Mouse (Mus musculus) liver, embryonic 12.5 days (tissue): ENCODE data around the gene Hydin. TPM values are rescaled to one million over a fixed set of nuclear protein-coding genes. Genes with fewer than 3 reads are reported as not detected.

ENCODE experiments used
- ATAC-seq: fragments of 200-750 bp; cut with Nextera tagmentation; 2 replicates; pipeline ENCODE4 v1.8.0; 2017; ENCODE audit warnings: moderate number of reproducible peaks, mild to moderate bottlenecking, moderate library complexity
- H3K27ac ChIP-seq: fragments of 300-500 bp; sonication (generic); 2 replicates; pipeline ENCODE4 v1.5.1; 2016; ENCODE audit warnings: mild to moderate bottlenecking
- H3K27me3 ChIP-seq: fragments of 300-500 bp; sonication (generic); replicated peaks from 2 replicates; pipeline ENCODE4 v1.6.1; 2016; ENCODE audit warnings: mild to moderate bottlenecking, moderate library complexity
- H3K36me3 ChIP-seq: fragments of 300-500 bp; sonication (generic); 2 replicates; pipeline ENCODE4 v1.6.1; 2016; ENCODE audit warnings: mild to moderate bottlenecking, moderate library complexity
- H3K4me1 ChIP-seq: fragments of 300-500 bp; sonication (generic); 2 replicates; pipeline ENCODE4 v1.6.1; 2016
- H3K4me2 ChIP-seq: fragments of 300-500 bp; sonication (generic); 2 replicates; pipeline ENCODE4 v1.6.1; 2016; ENCODE audit warnings: mild to moderate bottlenecking, moderate library complexity
- H3K4me3 ChIP-seq: fragments of 300-500 bp; sonication (generic); 2 replicates; pipeline ENCODE4 v1.5.1; 2016; ENCODE audit warnings: mild to moderate bottlenecking, moderate library complexity
- H3K9ac ChIP-seq: fragments of 300-500 bp; sonication (generic); 2 replicates; pipeline ENCODE4 v1.6.1; 2016; ENCODE audit warnings: mild to moderate bottlenecking, moderate library complexity
- H3K9me3 ChIP-seq: fragments of 300-500 bp; sonication (generic); replicated peaks from 2 replicates; pipeline ENCODE4 v1.6.1; 2016; ENCODE audit warnings: mild to moderate bottlenecking, moderate library complexity
- WGBS: fragments of 180-500 bp; shearing (Covaris S2); methylation state at CpG from one replicate; pipeline ENCODE4 v1.1.7; 2016; ENCODE audit not compliant: insufficient replicate concordance; 5-methylcytosine and 5-hydroxymethylcytosine counted together
- polyA plus RNA-seq: library from polyadenylated mRNA; unstranded; fragments of >200 nt; fragmentation: Nextera tagmentation; extraction: Ambion mirVana; gene quantifications from 2 replicates; pipeline ENCODE4 v1.2.1, GENCODE M21; 2016

Hydin gene
- polyA plus RNA-seq, 1 experiment from 2014 or later = 0.06 TPM

GRCm38 (mm10) chr8:110462627-110463208, 195.9 kb downstream of the Hydin start:
- Histone ChIP-seq H3K9me3 (no peaks in the 10 kb centered on the region), H3K27ac (no peak overlapping the region), H3K4me2 (no peak overlapping the region), H3K36me3 (no peaks in the 10 kb centered on the region), H3K4me1 (no peaks in the 10 kb centered on the region), H3K27me3 (no peaks in the 10 kb centered on the region), H3K4me3 (no peak overlapping the region), H3K9ac (no peak overlapping the region)
- no peak for ATAC-seq
- WGBS = 78% methylated on average over 10 of the region's 10 CpGs

GRCm38 (mm10) chr8:110463773-110464460, 197.1 kb downstream of the Hydin start:
- no peak overlapping the region for H3K27ac ChIP-seq
- no peaks in the 10 kb centered on the region for H3K9me3 ChIP-seq
- H3K9ac ChIP-seq = no peak overlapping the region
- no peaks in the 10 kb centered on the region for H3K4me1 ChIP-seq
- H3K36me3 ChIP-seq = no peaks in the 10 kb centered on the region
- H3K4me2 ChIP-seq = no peak overlapping the region
- no peak overlapping the region for H3K4me3 ChIP-seq
- no peak for ATAC-seq
- WGBS = 65% methylated on average over 10 of the region's 10 CpGs
- H3K27me3 ChIP-seq = no peaks in the 10 kb centered on the region

- WGBS = 74% methylated on average over 9 of the region's 9 CpGs
- H3K36me3 ChIP-seq = no peaks in the 10 kb centered on the region
- no peaks in the 10 kb centered on the region for H3K27me3 ChIP-seq
- no peaks in the 10 kb centered on the region for H3K4me1 ChIP-seq
- no peak overlapping the region for H3K4me2 ChIP-seq
- H3K9ac ChIP-seq = no peak overlapping the region
- ATAC-seq = no peak
- H3K27ac ChIP-seq = no peak overlapping the region
- no peaks in the 10 kb centered on the region for H3K9me3 ChIP-seq
- no peak overlapping the region for H3K4me3 ChIP-seq
Measured at GRCm38 (mm10) chr8:110465606-110466005, 198.8 kb downstream of the Hydin start.

GRCm38 (mm10) chr8:110477256-110477655, 210.5 kb downstream of the Hydin start:
- H3K9ac ChIP-seq = no peak overlapping the region
- no peak overlapping the region for H3K4me3 ChIP-seq
- H3K27me3 ChIP-seq = no peaks in the 10 kb centered on the region
- H3K36me3 ChIP-seq = no peaks in the 10 kb centered on the region
- ATAC-seq = no peak
- WGBS = 55% methylated on average over 6 of the region's 6 CpGs
- H3K4me2 ChIP-seq = no peak overlapping the region
- no peaks in the 10 kb centered on the region for H3K4me1 ChIP-seq
- no peak overlapping the region for H3K27ac ChIP-seq
- no peaks in the 10 kb centered on the region for H3K9me3 ChIP-seq

GRCm38 (mm10) chr8:110478576-110478975, 211.8 kb downstream of the Hydin start:
- no peak overlapping the region for H3K4me2 ChIP-seq
- no peaks in the 10 kb centered on the region for H3K9me3 ChIP-seq
- H3K27ac ChIP-seq = no peak overlapping the region
- no peaks in the 10 kb centered on the region for H3K27me3 ChIP-seq
- 45% methylated on average over 6 of the region's 6 CpGs for WGBS
- no peak overlapping the region for H3K9ac ChIP-seq
- ATAC-seq = no peak
- no peaks in the 10 kb centered on the region for H3K4me1 ChIP-seq
- no peak overlapping the region for H3K4me3 ChIP-seq
- no peaks in the 10 kb centered on the region for H3K36me3 ChIP-seq

- Histone ChIP-seq H3K4me3 (no peak overlapping the region), H3K27me3 (no peaks in the 10 kb centered on the region), H3K27ac (no peak overlapping the region), H3K36me3 (no peaks in the 10 kb centered on the region), H3K9me3 (no peaks in the 10 kb centered on the region), H3K4me2 (no peak overlapping the region), H3K4me1 (no peaks in the 10 kb centered on the region), H3K9ac (no peak overlapping the region)
- ATAC-seq = no peak
- 52% methylated on average over 12 of the region's 12 CpGs for WGBS
Measured at GRCm38 (mm10) chr8:110479401-110479800, 212.6 kb downstream of the Hydin start.

- Histone ChIP-seq H3K9me3 (no peaks in the 10 kb centered on the region), H3K27me3 (no peaks in the 10 kb centered on the region), H3K4me2 (no peak overlapping the region), H3K27ac (no peak overlapping the region), H3K36me3 (no peaks in the 10 kb centered on the region), H3K9ac (no peak overlapping the region), H3K4me3 (no peak overlapping the region), H3K4me1 (no peaks in the 10 kb centered on the region)
- 25% methylated on average over 3 of the region's 3 CpGs for WGBS
- ATAC-seq = no peak
Measured at GRCm38 (mm10) chr8:110482275-110482674, 215.5 kb downstream of the Hydin start.

GRCm38 (mm10) chr8:110485234-110485633, 218.5 kb downstream of the Hydin start:
- no peak for ATAC-seq
- no peak overlapping the region for H3K4me3 ChIP-seq
- H3K9me3 ChIP-seq = peaks cover 6% of the 10 kb centered on the region; the same call in 1 of the 2 replicates
- WGBS = 81% methylated on average over 13 of the region's 13 CpGs
- no peaks in the 10 kb centered on the region for H3K36me3 ChIP-seq
- H3K27ac ChIP-seq = no peak overlapping the region
- no peak overlapping the region for H3K4me2 ChIP-seq
- H3K4me1 ChIP-seq = no peaks in the 10 kb centered on the region
- H3K9ac ChIP-seq = no peak overlapping the region
- H3K27me3 ChIP-seq = no peaks in the 10 kb centered on the region

GRCm38 (mm10) chr8:110486020-110486419, 219.2 kb downstream of the Hydin start:
- ATAC-seq = no peak
- Histone ChIP-seq H3K36me3 (no peaks in the 10 kb centered on the region), H3K9me3 (peaks cover 6% of the 10 kb centered on the region; the same call in 1 of the 2 replicates), H3K9ac (no peak overlapping the region), H3K4me1 (no peaks in the 10 kb centered on the region), H3K4me3 (no peak overlapping the region), H3K27ac (no peak overlapping the region), H3K27me3 (no peaks in the 10 kb centered on the region), H3K4me2 (no peak overlapping the region)
- WGBS = 64% methylated on average over 13 of the region's 13 CpGs

GRCm38 (mm10) chr8:110487644-110488043, 220.9 kb downstream of the Hydin start:
- no peak overlapping the region for H3K9ac ChIP-seq
- WGBS = 85% methylated on average over 6 of the region's 6 CpGs

GRCm38 (mm10) chr8:110489344-110489743, 222.6 kb downstream of the Hydin start:
- no peak overlapping the region for H3K9ac ChIP-seq
- WGBS = 64% methylated on average over 4 of the region's 4 CpGs
- no peak for ATAC-seq

More at GRCm38 (mm10) chr8:110487644-110488043, 220.9 kb downstream of the Hydin start:
- H3K27me3 ChIP-seq = no peaks in the 10 kb centered on the region
- no peaks in the 10 kb centered on the region for H3K4me1 ChIP-seq
- H3K9me3 ChIP-seq = peaks cover 6% of the 10 kb centered on the region; the same call in 1 of the 2 replicates
- no peaks in the 10 kb centered on the region for H3K36me3 ChIP-seq
- H3K4me2 ChIP-seq = no peak overlapping the region
- no peak for ATAC-seq
- no peak overlapping the region for H3K4me3 ChIP-seq
- H3K27ac ChIP-seq = no peak overlapping the region

GRCm38 (mm10) chr8:110491118-110491517, 224.3 kb downstream of the Hydin start:
- Histone ChIP-seq H3K9me3 (peaks cover 6% of the 10 kb centered on the region; the same call in 1 of the 2 replicates), H3K36me3 (no peaks in the 10 kb centered on the region), H3K27me3 (no peaks in the 10 kb centered on the region), H3K9ac (no peak overlapping the region), H3K4me2 (no peak overlapping the region), H3K27ac (no peak overlapping the region), H3K4me1 (no peaks in the 10 kb centered on the region), H3K4me3 (no peak overlapping the region)
- 70% methylated on average over 5 of the region's 5 CpGs for WGBS
- no peak for ATAC-seq

More at GRCm38 (mm10) chr8:110489344-110489743, 222.6 kb downstream of the Hydin start:
- H3K4me2 ChIP-seq = no peak overlapping the region
- peaks cover 6% of the 10 kb centered on the region; the same call in 1 of the 2 replicates for H3K9me3 ChIP-seq
- no peaks in the 10 kb centered on the region for H3K4me1 ChIP-seq
- no peaks in the 10 kb centered on the region for H3K36me3 ChIP-seq
- H3K27me3 ChIP-seq = no peaks in the 10 kb centered on the region
- H3K27ac ChIP-seq = no peak overlapping the region
- H3K4me3 ChIP-seq = no peak overlapping the region
